Mouse (Mus musculus) c-Kit-positive CD71-negative TER-119-negative erythroid progenitor cells, embryonic 14.5 days (primary cell): Measurements from ENCODE around the gene Vasn.
A peak's percentile ranks its signal among the peaks of the same experiment; 100 is the strongest.

Source experiments
- DNase-seq: peaks from one replicate; pipeline ENCODE4 v3.0.0-alpha.2; 2013; ENCODE audit warnings: low read depth

Gene Vasn

DNA sequence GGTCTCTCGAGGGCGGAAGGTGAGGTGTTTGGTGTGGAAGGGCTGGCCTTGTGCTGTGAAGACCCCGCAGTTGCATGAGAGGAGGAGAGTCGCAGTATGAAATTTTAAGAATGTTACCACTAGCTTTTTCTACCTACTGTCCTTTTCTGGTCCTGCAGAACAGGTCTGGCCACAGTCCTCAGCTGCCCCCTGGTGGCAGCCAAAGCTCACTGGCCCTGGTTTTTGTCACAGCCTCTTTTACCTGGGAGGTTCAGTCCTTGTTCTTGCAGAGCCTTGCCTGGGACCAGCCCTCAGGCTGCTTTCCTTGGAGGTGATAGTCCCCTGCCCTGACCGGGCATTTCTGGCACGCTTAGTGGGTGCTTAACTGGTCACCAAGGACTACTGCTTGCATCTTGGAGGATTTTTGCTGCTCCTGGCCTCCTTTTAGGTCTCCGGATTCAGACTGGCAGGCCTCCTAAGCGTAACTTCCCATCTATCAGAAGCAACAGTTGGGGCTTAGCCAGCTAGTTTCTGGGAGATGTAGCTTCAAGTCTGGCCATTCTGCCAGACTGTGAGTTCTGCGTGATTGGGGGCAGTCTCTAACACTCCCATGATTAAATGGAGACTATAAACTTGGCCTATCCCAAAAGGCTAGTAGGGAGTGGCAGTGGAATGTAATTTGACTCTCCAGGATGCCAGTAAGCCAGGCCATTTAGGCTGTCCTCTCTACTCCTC lies 31.8 kb upstream of the Vasn start:
- no peak for DNase-seq

DNA sequence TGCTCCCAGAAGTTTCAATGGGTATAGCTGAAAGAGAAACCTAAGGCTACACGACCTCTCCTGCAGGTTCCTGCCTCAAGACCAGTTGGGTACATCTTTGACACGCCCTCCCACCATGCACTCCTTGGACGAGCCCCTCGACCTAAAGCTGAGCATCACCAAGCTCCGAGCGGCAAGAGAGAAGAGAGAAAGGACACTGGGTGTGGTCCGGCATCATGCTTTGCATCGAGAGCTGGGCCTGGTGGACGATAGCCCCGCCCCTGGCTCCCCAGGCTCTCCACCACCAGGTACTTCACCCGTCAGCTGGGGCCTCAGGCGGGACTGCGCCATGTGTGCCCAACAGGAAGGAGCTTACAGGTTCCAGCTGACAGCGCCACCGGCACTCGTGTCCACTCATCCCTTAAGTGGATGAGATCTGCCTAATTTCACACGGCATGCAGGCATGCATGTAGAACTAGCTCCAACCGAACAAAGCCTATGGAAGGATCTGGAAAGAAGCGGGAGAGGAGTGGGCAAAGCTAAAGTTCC lies 31.1 kb upstream of the Vasn start:
- no peak for DNase-seq

DNA sequence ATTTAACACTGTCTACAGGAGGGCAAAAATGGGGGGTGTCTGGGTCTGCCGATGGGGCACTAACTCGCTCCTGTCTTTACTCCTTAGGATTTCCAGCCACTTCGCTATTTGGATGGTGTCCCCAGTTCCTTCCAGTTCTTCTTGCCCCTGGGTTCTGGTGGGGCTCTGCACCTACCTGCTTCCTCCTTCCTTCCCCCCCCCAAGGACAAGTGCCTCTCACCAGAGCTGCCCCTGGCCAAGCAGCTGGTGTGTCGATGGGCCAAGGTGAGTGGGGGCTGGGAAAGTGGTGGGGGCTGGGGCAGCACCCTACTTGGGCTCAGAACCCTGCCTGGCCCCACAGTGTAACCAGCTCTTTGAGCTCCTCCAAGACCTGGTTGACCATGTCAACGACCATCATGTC lies 28.5 kb upstream of the Vasn start:
- DNase-seq = no peak

DNA sequence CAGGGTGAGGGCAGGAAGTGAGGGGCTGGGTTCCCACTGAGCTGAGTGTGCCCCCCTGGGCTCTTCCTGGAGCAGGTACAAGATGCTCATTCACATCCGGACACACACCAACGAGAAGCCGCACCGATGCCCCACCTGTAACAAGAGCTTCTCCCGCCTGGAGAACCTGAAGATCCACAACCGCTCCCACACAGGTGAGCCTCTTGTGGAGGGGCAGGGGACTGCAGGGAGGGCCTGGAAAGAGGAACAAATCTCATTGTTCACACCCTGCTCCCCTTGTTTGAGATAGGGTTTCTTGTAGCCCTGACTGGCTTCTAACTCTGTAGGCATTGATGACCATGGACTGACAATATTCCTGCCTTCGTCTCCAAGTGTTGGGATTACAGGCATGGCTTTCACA lies 28.1 kb upstream of the Vasn start:
- no peak for DNase-seq

DNA sequence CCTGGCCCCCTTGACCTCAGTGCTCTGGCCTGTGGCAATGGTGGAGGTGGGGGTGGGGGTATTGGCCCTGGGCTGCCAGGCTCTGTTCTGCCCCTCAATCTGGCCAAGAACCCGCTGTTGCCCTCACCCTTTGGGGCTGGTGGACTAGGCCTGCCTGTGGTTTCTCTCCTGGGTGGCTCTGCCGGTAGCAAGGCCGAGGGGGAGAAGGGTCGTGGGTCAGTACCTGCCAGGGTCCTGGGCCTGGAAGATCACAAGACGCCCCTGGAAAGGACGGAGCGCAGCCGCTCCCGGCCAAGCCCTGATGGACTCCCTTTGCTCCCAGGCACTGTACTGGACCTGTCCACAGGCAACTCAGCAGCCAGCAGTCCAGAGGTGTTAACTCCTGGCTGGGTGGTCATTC lies 26.0 kb upstream of the Vasn start:
- no peak for DNase-seq

DNA sequence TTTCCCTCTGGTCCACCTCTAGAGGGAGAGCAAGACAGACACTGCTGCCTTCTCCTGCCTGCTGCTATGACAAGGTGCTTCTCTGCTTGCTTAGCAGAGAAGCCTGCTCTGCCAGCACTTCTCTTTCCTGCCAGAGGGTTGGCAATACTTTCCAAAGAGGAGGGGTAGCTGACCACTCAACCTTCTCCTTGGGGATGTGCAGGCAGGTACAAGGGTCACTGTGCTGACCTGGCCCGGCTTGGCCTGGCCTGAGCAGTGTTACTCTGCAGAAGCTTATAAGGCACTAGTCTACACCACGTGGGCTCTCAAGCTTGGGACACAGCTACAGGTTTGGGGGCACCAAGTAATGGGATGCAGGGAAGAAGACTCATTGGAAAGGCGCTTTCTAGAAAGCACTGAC lies 25.1 kb upstream of the Vasn start:
- DNase-seq = no peak

DNA sequence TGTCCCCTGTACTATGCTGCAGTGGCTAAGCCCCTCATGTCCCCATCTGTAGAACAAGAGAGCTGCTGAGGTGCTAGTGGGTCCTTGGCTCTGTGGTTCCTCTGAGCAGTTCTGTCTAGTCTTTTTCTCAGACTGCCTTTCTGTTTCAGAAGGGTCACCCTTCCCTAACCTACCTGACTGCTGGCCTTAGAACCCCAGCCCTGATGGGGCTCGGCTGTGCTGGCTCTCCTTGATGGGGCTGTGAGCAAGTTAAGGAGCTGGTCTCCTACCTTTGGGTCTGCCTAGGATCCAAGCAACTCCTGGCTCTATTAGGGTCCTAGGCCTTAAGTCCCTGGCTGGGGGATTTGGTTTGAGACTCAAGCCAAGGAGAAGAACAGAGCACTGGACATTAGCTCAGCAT lies 24.4 kb upstream of the Vasn start:
- DNase-seq = no peak

DNA sequence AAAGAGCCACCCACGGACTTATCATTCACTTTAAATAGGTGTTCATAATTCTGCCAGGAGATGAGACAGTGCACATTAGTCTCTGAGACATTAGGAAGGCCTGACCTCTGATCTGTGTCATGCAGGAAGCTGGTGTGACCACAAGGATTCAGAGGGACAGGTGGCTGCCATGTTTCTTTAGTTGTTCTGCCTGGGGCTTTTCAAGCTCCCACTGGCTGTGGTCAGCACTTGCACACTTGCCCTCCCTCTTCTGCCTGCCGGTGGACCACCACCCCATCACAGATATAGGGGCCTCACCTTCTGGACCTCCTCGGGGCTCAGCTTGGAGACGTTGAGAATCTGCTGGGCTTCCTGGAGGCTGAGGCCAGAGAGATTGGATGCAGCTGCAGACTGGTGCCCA lies 22.9 kb upstream of the Vasn start:
- DNase-seq = no peak

DNA sequence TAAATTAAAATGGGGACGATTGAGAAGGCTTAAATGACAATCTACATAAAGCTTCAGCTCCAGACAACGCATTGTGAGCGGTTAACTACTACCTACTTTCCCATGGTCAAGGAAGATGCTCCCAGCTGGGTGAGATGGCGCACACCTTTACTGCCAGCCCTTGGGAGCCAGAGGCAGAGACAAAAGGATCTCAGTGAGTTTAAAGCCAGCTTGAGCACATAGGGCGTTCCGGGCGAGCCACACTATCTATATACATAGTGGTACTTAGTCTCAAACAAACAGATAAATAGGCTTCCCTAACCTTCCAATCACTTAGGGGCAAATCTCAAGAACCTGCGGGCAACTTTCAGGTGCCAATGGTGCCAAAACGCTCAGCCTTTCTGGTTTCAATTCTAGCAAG lies 15.7 kb upstream of the Vasn start:
- no peak for DNase-seq

DNA sequence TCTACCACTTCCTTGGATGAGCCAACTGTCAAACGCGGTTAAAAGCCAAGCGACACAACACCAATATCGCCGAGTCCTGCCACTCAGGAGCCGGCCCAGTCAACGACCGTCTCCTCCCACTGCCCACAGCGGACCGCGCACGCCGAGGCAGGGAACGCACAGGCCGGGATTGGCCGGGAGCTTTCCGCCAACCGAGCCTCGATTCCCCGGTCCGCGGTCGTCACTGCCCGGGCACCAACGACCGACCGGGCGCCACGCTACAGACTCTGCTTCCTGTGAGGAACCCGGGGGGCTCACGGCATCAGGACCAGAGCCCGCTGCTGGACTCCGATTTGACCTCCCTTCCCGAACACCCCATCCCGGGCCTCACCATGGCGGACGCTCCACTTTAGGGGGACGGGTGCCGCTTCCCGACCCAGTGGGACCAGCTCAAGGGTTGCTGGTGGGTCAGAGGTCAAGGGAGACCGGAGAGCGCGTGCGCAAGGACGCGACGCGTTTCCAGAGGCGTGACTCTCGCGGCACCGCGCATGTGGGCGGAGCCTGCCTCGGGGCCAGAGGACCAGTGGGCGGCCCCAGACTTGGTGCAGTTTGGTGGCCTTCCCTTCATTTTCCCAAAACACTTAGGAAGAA lies 15.1 kb upstream of the Vasn start, which contains the start of gene Pam16:
TSS of gene Pam16 (minus strand) at position 508 of the 630 bp plus-strand sequence.
- DNase-seq = peak; percentile 85

DNA sequence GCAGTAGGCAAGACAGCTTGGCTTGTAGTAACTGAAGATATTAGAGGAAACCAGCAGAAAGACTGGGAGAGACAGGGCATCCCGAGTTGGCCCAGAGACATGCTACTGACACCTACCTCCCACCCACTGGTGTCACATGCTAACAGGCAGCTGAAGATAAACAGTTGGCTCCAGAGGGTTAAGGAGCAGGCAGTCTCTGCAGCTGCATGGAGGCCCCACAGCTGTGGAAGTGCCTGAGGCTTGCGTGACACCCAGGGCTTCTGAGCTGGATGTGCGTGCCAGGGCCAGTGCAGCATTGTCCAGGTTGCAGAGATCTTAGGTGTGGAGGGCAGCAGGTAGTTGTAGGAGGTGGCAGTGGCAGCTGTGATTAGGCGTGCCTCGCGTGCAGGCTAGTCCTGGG lies 12.6 kb upstream of the Vasn start:
- no peak for DNase-seq

DNA sequence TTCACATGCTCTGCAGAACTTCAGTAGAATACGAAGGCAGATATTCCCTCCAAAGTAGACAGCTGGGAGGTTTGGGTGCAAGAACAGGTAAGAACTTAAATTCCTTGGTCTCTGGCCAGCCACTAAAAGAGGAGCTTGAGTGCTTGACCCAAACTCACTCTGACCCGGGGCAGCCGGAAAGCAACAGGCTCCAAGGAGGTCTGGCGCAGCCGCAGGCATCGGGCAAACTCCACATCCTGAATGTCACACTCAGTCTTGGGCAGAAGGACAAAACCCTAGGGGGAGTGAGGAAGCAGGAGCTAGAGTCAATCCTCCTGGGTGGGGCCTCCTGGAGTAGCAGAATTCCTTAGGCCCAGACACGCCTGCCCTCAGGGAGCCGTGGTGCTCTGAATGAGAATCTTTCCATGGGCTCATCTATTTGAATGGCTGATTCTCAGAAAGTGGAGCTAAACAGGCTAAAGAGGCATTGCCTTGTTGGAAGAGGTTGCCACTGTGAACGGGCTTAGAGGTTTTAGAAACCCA lies 10.8 kb upstream of the Vasn start:
- no peak for DNase-seq

DNA sequence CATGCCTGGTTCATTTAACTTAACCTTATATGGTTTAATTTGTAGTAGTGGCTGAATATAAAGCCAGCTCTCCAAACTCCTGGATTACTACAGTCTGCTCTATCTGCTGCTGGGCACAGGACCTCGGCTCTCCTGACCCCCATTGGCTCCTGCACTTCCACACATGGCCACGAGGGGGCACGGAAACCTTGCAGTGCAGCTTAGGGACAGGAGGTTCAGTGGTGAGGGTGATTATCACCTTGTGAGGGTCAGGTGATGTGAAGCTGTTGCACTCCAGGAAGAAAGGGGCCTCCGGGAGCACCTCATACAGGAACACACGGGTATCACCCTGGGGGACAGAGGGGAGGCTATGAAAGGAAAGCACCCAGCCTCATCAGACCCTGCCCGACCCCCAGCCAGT lies 9.8 kb upstream of the Vasn start:
- DNase-seq = peak; percentile 67

DNA sequence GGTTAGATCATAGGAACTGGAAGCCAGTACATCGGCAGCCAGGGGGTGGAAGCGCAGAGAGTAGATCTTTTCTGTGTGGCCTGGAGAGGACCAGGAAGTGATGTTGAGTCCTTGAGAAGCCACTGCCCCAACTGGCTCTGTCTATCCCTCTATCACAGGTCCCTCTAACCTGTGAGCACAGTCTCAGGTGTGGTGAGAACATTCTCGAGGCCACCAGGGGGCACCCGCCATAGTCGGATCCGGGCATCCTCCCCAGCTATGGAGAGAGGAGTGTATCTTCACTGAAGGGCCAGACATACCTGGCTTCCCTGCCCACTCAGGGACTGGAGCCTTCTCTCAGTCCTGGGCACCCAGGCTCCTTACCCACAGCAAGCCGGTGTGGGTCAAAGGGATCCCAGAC lies 7.7 kb upstream of the Vasn start:
- DNase-seq = no peak

DNA sequence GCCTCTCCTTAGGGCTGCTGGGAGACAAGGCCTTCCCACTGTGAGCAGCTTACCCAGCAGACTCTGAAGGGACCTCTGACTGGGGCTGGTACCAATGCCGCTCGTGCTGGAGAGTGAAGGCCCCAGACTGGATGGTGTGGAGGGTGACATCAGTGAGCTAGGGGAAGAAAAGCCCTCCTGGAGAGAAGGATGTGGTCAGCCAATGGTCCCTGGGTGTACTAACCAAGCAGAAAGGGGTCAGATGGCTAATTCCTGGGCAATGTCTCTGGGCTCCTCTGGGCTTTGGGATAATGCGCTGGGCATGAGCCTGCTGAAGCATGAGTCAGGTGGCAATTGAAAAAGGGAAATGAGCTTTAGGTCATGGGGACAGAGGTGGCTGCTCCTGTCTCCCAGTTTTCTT lies 6.1 kb upstream of the Vasn start:
- no peak for DNase-seq

DNA sequence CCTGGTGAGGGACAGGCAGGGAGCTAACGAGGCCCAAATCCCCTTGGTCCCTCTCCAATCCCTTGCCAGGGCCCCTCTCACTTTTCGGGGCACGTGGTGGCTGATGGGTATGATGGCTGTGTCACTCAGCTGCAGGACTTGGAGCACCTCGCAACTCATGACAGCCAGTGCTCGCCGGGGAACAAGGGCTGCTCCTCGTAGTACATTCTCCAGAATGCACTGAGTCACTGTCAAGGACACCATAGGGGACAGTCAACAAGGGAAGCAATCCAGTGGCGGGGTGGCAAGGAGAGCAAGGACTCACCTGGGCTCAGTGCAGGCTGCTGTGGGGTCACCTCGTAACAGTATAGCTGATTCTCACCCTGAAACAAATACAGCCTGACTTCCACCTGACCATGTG lies 5.1 kb upstream of the Vasn start:
- no peak for DNase-seq

DNA sequence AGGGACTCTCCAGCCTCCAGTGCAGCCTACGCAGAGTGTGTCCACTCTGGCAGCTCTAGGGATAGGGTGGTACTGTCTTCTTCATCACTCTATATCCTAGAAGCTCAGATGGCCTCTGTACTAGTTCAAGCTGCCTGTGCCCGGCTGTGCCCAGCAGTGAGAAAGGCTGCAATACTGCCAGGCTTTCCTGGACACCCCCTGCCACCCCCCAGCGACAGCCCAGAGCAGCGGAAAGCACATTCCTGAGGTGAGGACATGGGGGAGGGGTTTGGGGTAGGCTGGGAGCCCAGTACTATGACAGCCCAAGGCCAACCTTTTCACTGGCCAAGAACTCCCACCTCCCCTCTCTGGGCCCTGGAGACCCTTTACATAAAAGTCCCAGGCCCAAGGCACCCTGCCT lies 4.0 kb upstream of the Vasn start:
- no peak for DNase-seq

DNA sequence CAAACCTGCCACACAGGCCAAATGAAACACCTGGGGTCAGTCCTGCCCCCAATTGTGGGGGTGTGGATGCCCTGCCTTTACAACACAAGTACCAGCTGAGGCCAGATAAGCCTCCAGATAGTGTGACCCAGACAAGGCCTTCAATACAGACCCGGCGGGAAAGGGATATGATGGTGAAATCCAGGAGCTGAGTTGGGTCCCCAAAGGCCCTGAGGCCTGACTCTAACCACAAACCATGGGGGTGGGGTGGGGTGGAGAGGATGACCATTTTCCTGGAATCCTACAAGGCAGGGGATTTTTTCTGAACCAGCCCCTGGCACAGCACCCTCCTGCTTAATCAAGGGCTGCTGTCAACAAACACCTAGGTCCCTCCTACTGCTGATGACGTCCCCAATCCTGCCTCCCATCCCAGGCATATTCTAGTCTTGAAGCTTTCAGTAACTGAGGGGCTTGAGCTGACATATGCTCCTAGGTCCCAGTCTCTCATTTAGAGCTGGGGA lies 800 bp upstream of the Vasn start:
- DNase-seq = no peak

DNA sequence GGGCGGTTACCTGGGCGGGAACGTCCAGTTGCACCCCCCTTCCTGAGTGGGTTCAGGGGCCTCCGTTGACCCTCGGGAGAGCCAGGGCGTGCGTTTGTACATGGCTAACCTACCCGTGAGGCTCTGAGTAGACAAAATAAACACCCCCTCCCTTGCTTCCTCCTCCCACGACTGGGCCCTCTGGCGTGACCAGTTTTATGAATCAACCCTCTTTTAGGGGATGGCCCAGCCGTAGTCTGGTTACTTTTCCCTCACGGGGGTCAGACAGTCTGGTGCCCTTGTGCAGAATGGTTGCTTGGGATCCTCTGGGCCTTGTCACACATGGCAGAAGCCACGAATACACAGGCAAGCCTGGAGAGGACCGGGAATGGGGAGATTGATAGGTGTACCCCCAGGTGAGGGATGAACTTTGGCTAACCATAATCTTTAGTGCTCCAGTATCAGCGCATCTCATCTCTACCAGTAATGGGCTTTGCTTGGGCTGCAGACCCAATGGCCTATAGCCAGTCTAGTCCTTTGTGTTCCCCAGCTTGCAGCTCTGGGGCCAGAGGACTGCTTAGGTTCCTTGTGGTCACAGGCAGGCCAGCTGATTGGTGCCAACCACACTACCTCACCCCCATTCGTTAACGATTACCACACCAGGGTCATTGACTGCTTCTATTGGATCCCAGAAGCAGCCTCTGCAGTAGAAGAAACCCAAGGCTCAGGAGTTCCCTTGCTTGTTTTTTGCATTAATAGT lies 695 bp downstream of the Vasn start:
- DNase-seq = no peak

DNA sequence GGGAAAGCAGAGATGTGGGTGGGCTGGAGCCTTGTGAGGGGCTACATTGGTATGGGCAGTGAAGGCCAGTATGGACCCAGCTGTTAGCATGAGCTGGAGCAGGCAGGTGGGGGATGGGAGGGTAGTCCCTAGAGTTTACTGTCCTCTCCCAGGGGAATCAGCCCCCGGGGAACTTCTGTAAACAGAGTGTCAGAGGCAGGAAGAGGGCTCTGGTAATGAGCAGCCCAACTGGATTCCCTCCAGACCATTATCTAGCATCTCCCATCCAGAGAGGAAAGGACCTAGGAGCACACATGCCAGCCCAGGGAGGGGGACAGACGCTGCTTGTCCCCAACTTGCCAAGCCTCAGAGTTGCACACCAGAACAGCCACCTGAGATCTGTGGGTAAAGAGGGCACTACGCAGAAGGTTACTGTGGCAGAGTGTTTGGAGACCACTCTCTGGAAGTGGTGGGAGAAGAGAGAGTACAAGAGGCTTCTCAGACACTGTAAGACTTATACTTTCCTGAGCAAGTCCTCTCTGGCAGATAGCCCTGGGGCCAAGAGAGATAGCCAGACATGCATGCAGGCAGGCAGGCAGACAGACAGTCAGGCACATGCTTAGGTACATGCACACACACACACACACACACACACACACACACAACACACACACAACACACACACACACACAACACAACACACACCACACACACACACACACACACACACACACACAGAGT lies 1.5 kb downstream of the Vasn start:
- no peak for DNase-seq

DNA sequence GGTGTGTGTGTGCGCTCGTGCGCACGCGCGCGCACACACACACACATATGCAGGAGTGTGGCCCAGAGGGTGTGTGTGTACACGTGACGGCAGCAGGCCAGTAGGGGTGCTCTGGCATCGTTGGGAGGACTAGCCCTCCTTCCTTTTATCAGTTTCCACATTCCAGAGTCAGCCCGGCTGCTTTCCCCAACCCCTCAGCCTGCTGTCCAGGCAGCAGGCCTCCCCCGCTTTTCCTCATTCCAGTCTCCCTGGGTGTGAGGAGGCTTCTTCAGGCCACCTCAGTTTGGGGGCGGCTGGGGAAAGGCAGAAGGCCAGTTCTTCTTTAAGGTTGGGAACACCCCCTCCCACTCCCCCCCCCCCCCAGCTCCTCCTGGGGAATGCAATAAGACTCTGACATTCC lies 2.4 kb downstream of the Vasn start:
- DNase-seq = no peak

DNA sequence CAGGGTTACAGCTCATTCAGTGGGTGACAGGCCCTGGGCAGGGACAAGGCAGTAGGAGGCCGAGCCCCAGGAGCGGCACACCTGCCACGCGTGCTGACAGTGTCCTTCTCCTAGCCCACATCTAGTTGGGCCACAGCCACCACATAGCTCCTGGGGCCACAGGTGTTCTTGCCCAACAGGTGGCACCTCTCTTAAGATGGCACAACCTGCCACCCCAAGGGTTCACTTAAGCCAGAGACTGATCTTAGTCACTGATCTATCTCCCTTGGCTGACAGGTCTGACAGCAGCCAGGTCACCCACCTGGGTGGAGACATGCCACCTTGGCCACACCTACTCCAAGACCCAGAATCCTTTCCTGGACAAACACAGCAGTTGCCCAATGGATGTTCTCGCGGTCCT lies 3.2 kb downstream of the Vasn start:
- DNase-seq = no peak
